Mouse (Mus musculus): ENCODE results near the gene Naaladl2. TPM values are rescaled to one million over a fixed set of nuclear protein-coding genes. Genes with fewer than 3 reads are reported as not detected.
"Not testable (repeated sequence)": the region's sequence is repeated elsewhere in the genome, so short reads cannot be mapped to it uniquely, and the experiment has no call there.

The Naaladl2 gene
- total RNA-seq, 2 experiments from 2014 or later, result 0.55 to 0.93 TPM

DNA sequence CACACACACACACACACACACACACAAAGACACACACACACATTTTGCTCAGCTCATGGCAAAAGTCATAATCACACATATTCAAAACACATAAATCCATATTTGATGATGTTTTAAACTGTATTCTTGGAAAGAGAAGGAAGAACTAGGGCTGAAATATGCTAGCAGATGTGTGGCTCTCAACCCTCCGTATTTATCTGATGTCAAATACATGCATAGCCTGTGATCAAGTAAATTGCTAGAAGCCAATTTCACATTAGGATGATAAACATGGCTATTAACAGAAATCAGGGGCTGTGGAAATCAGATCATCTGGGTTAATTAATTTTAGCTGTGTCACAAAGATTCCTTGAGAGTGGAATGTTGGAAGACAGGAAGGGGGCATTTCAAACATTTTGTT is 752.8 kb downstream of the Naaladl2 start:
- intact Hi-C loops (cut with DNase I), result no loop called here
- DNase-seq, result no peak

DNA sequence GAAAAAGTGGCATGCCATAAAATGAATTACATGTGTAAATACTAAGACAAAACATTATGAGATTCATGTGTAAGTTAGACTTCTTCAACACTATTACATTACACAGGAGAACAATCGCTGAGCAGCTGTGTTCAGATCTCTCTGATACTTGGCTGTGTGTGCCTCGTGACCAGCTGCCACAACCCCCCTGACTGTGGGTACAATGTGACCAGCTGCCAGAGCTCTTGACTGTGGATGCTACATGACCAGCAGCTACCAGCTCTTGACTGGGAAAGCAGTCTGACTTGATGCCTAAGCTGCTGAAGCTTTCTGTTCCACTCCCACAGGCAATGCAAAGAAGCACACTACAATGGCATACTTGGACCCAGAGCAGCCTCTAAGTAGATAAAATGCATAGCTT is 789.1 kb downstream of the Naaladl2 start:
- DNase-seq, result no peak
- intact Hi-C loops (cut with DNase I), result no loop called here

DNA sequence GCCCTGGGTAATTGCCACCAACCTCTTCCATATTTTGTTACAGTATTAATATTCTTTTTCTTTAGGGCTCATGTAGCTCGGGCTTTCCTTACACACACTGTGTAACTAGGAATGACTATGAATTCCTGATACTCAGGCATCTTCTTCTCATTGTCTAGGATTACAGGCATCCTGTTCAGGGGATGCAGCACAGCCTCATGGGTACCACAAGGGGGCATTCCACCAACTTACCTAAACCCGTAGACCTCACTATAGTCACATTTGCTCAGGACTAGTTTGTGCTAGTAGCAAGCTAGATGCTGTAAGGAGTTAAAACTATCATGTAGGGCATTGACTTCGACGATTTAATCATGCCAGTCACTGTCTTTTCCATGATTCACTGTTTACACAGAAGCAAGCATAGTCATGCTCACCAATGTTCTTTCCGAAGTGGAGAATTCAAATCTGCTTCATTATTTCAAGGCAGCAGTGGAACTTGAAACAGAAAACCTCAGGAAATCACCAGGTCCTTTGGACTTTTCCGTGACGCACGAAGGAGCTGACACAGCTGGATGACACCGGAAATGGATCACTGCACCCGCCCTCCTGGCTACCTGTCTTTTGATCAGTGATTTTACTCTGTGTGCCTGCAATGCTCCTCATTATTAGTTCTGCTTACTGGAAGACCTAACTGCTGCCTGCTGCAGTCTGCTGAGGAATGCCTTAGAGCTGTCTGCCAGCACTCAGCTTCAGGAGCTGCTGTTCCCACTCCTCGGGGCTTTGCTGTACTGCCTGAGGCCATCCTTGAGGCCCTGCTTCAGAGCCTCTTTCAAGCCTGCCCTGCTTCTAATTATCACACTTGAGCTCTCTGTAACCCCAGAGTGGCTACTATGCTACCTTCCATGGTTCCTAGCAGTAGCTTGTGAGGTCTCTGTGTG is 822.3 kb downstream of the Naaladl2 start:
- intact Hi-C loops (cut with DNase I), result no loop called here
- DNase-seq, result no peak

DNA sequence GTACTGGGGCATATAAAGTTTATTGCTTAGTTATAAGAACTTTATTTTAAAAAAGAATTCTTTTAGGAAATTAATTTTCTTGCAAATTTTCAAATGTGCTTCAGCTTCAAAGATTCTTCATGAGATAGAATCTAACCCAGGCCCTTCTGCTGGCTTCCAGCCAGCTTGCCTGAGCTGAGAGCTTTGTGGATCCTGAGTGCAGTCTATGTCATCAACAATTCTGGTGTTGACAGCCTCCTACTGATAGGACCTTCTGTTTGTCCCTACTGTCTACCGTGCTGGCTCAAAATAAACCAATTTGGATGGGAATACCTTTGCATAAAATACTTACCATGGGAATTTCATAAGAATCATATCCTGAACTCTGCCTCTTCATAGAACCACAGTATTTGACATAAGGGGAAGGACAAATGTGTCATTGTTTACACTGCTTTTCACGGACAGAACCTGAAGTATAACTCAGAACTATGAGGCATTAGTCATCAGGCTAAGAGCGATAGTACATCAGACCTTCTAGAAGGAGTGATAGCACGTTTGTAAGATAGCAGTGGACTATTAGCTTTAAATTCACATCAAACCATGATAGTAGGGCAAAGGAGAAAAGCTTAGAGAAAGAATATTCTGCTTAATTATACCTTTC is 829.3 kb downstream of the Naaladl2 start:
- intact Hi-C loops (cut with DNase I), result no loop called here
- DNase-seq, result no peak

DNA sequence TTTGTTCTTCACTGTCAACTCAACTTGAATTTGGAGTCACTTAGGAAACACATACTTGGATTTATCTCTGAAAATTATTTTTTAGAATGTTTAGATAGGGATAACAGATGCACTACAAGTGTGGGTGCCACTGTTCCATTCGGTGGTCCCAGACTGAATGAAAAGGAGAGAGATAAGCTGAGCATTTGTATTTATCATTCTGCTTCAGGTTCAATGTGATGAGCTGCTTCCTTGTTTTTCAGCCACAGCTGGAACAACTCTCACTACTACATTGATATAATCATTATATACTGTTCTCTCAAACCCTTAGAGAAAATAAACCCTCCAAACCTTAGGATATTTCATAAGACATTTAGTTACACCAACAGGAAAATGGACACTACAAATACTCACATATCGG is 918.6 kb downstream of the Naaladl2 start:
- intact Hi-C loops (cut with DNase I), result no loop called here
- DNase-seq, result no peak

DNA sequence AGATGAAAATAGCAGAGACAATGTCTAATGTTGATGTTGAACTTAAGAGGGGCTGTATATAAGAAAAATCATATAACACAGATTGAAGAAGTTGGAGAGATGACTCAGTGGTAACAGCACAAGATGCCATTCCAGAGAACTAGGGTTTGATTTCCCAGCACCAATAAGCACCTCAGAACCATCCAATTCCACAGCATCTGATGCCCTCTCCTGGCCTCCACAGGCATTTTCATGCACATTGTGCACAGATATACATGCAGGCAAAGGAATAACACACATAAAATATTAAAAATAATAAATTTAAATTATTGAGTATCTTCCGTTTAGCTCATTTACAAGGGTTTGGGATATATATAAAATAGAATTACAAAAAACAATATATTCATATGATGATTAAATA is 926.6 kb downstream of the Naaladl2 start:
- intact Hi-C loops (cut with DNase I), result no loop called here
- no peak for DNase-seq

DNA sequence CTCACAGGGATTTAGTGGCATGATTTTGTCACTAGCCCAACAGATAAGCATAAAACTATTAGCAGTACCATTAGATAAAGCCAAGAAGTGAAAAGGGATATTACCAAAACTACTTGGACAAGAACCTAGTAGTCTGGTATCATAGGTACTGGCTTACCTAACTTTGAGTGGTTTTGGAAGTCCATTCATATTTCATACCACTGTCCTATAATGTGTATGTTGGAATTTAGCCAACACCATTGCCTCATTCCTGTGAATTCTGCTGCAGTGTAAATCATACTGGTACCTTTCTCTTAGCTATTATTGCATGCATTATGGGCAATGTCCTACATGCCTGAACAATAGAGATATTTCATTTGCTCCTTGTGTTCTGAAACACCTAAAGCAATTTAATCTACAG is 977.5 kb downstream of the Naaladl2 start:
- no peak for DNase-seq
- intact Hi-C loops (cut with DNase I), result no loop called here

DNA sequence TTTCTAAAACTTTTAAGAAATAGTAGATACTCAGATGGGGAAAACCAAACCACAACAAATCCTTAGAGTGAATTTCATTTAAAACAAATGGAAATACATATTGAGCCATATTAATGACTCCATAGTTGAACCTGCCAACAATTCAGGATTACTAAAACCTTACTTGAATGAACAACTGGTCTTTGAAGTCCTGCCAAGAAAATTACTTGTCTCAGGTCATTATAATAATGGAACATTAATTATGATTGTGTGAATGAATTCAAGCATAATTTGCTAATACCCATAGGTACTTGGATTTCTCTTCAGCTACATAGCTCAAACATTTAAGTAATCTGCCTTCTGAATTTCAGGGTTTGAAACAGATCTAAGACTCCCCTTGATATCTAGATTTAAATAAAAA is 980.1 kb downstream of the Naaladl2 start:
- DNase-seq, result no peak
- intact Hi-C loops (cut with DNase I), result no loop called here

DNA sequence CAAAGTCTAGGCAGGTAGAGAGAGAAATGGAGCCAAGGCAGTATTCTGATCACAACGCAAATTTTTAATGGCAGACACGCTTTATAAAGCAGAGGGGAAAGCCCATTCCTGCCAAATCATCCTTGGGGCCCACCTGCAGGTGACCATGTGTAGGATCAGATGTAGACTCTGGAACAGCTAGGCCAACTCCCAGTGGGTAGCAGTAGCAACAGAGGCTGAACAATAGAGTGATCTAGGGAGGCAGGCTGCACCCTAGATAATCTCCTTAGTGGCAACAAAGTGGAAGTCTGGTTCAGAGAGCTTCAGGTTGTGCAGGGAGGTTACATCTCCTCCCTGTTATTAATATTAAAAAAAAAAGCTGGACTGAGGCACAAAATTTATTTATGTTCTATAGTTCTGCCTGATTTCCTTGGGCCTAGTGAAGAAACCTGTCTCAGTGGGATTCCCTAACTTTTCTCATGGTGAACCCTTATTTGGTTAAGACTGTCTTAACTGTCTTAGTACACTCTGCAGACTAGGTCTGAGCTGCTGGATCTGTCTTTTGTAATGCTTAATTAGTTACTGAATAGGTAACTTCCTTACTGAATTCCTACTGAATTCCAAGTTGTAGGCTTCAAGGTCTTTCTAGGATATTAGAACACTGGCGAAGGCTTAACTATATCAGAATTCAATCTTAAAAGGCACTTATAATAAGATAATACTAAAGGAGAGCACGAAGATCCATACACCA is 992.8 kb downstream of the Naaladl2 start:
- intact Hi-C loops (cut with DNase I); DNase-seq: not testable (repeated sequence)

DNA sequence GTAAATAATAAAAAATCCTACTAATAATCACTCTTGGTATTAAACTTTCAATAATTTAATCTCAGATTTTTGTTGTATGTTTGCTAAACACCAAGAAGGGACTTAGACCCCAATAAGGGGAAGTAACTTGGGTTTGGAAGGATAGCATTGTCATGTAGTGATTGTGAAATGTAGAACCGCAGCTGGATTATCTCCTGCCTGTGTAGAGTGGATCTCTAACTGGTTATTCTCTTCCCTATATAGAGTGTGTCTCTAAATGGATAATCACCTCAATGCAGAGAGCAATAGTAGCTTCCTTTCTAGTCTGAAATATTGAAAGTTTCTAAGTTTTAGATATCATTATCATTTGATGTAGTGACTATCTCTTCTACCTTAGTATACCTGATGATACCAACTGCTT is 1001.3 kb downstream of the Naaladl2 start:
- intact Hi-C loops (cut with DNase I), result no loop called here
- no peak for DNase-seq

DNA sequence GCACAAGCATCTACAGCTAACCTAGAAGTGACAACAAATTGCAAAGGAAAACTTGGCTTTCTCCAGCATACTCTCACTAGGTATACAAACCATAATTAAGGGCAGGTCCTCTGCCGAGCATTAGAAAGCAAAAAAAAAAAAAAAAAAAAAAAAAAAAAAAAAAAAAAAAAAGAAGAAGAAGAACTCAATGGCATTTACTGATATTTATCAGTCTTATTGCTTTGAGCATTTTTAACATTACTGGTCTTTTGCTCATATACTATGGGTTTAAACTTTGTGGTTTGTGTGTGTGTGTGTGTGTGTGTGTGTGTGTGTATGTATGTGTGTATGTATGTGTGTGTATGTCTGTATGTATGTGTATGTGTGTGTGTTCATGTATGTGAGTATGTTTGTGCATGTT is 1006.1 kb downstream of the Naaladl2 start:
- intact Hi-C loops (cut with DNase I), result no loop called here
- DNase-seq, result no peak

DNA sequence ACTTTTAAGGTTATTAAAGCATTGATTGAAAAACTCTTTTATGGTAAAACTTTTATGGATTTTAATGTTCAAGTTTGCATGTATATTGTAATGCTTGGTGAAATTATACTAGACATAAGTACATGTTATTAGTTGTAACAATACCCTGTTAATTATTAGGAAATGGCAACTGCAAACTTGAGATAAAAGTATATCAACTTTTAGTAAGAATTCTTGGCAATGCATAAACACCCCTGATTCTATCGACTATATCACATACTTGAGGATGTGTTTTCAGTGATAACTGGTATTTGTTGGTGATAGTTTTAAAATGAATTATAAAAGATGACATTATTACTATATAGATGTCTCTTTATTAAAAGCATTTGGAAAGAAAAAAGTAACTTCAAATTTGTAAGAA is 1017.9 kb downstream of the Naaladl2 start:
- intact Hi-C loops (cut with DNase I), result no loop called here
- no peak for DNase-seq

DNA sequence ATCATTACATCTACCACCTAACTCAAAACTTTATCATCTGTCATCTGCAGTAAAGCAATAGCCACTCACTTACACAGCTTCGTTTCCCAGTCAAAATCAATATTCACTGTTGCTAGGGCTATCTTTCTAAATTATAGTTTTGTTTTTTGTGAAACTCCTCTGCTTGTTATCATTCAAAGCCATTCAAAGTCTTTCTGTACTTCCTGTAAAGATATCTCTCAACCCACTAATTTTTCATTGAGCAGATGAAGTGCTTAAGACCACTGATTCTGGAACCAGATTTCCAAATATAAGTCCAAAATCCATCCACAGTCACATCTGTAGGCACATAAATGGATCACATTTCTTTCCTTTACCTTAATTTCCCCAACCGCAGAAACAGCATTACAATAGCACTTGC is 1020.0 kb downstream of the Naaladl2 start:
- no peak for DNase-seq
- intact Hi-C loops (cut with DNase I), result no loop called here

DNA sequence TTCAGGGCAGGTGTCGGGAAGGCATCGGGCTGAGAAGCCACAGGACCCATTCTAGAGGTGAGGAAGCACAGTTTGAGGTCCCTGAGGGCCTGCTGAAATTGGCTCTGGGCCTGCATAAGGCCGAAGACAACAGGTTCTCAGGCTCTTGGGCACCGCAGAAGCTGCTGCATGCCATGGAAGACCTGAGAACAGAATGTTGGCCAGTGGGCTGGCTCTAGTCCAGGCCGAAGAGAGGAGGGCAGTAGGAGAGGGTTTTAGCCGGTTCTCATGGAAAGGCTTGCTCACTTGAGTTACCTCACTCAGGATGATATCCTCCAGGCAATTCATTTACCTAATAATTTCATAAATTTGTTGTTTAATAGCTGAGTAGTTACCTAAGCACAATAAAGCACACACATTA is 1025.9 kb downstream of the Naaladl2 start:
- intact Hi-C loops (cut with DNase I), result no loop called here
- no peak for DNase-seq

DNA sequence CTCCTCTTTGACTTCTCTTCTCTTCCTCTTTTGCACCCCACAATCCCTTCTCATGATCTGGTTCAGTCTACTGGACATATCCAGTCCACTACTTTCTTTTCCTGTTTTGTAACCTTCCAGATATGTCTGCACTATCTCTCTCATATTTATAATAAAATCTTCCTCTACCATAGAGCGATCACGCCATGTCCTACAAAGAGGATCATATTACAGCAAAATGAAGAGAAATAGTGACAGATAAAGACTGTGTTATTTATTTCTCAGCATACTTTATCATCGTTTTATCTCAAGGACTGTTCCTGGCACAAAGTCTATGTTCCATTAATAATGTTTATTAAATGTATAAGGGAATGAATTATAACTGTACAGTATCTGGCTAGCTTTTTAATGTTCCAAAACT is 1029.2 kb downstream of the Naaladl2 start:
- intact Hi-C loops (cut with DNase I), result no loop called here
- DNase-seq, result no peak

DNA sequence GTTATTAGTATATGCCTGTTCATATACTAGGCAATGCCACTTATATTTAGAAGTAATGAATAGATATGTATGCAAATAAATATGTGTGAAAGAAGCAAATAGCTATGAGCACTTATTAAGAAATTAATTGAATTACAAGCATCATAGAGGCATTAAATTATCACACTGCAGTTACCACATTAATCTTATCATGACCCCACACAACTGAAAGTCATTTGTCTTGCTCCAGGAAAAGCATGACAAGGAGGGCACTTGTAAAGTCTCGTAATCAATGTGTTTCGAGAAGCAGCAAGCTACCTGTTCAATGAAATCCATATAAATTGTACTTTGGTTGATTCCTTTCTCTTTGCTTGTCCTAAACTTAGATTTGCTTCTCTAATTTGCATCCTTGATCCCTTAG is 1030.7 kb downstream of the Naaladl2 start:
- DNase-seq, result no peak
- intact Hi-C loops (cut with DNase I), result no loop called here

DNA sequence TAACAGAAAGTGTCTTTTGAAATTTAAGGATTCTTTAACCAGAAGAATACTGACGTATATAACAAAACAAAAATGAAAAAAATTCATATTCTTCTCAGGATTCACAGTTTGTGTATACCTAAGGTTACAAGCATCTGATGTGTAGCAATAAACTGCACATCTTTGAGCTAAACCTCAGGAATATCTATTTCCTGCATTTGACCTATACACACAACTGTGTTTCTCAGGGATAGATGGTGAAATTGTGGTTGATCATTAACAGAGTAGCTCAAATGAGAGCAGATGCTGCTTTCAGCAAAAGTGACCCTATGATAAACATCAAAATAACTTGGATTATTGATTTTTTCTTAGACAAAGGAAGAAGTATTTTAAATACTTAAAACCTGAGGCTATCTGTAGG is 1037.7 kb downstream of the Naaladl2 start:
- intact Hi-C loops (cut with DNase I), result no loop called here
- no peak for DNase-seq

DNA sequence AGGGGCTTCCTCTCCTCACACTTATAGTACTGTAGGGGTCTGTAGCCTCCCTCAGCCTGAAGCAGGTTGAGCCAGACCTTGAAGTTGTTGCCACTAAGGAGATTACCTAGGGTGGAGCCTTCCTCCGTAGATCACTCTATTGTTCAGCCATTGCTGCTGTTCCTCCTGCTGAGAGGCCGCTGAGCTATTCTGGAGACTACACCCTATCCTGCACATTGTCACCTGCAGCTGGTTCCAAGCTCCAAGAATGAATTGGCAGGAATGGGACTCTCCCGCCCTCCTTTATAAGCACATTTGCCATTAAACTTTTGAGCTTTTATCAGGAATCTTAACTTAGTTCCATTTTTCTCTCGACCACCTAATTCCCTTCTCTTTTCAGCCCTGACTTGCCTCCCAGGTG is 1064.3 kb downstream of the Naaladl2 start:
- intact Hi-C loops (cut with DNase I), result no loop called here
- DNase-seq, result no peak

DNA sequence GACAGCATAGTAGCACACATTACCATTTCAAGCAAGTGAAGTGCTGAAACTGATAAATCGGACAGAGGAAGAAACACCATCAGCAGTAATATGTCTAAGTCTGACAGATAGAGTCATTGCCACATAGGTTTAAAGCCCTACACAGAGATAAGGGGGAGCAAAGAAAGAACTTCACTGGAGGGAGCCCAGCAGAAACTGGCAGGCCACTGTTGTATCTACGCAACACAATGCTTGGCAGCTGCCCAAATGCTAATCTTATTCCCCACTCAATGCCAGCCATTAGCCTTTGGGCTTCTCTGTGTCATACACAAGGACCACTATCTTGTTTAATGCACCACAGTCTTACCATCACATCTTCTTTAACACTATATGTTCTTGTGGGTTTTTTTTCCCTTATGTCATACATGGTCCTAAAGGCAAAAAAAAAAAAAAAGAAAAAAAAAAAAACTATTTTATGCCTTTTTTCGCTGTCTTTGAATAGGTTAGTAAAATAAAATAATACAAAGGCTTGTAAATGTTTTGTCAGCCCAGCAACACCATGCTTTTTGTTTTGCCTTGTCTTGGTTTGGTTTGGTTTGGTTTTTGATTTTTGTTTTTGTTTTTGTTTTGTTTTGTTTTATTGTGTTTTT is 1072.8 kb downstream of the Naaladl2 start:
- DNase-seq, result peak; percentile 62 to 75
- intact Hi-C loops (cut with DNase I), result no loop called here

DNA sequence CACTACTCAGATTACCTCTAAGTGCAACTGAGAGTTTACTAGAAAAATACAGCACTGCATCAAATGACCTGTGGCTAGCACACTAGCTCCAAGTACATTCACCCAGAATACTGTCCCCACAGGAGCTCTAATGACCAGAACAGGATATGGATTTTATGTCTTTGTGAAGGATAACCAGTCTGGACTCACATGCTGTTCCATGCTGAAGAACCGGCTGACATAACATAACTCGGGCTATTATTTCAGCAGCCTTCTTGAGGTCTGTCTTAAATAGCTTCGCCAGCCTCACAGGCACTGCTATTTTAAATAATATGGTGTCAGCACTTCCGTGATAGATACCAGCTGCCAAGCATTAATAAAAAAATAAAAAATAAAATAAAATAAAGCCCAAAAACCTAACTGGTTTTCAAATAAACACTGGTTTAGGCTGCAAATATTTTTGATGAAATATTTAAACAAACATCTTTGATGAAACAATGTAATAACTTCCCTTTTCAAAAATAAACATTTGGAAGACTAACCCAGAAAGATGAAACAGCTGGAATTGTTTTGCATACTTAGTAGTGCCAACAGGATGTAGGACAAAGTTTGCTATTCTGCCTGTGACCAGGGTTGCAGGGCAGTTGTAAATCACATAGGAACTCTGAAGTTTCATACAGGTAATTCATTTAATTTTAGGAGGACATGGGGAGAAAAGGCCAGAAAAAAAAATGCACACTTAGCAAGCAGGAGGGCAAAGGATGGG is 1073.5 kb downstream of the Naaladl2 start:
- intact Hi-C loops (cut with DNase I), result no loop called here

DNA sequence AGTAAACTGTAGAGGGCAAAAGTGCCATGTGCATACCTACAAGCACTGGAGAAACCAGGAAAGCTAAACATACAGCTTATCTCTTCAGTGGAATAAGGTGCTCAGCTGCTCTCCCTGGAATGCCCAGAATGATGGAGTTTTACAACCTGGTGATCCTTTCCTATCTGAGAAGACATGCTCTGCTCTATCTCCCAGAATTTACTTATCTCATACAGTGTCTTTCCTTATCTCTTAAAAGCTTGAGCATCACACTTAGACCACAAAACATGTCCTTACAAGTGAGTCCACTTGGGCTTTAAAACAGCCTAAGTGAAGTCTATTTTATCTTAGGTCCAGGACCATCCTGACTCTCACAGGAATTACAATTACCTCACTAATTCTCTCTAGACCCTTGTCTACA is 1095.8 kb downstream of the Naaladl2 start:
- intact Hi-C loops (cut with DNase I), result no loop called here
- DNase-seq, result no peak

More for the DNA sequence above, 1073.5 kb downstream of the Naaladl2 start:
- peak in 1 of 2 experiments; percentile 2 for DNase-seq
